Mouse (Mus musculus): ENCODE results near the gene Sp1.

DNA sequence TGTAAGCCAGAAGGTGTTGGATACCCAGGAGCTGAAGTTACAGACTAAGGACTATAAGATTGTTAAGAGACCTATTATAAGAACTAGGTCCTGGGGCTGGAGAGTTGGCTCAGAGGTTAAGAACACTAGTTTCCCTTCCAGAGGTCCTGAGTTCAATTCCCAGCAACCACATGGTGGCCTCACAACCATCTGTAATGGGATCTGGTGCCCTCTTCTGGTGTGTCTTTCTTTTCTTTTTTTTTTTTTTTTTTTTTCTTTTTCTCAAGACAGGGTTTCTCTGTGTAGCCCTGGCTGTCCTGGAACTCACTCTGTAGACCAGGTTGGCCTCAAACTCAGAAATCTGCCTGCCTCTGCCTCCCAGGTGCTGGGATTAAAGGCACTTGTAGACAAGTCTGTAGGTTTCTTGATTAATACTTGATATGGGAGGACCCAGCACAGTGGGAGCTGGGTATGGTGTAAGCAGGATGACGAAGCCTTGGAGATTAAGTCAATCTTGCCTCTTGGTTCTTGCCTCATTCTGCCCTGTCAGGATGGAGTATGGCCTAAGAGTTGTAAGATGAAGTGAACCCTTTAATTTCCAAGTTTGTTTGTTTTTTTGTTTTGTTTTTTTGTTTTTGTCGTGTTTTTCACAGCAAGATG is 17.8 kb downstream of the Sp1 start:
- TF ChIP-seq EP300 (IDR thresholded peaks at IDR 0.05; ENCODE audit: low read depth) (no peak), CTCF (IDR thresholded peaks at IDR 0.05; ENCODE audit: low read depth) (no peak)

All from heart, postnatal 0 days (tissue).